Mouse (Mus musculus): Measurements from ENCODE around the gene Trpm8. TPM values are rescaled to one million over a fixed set of nuclear protein-coding genes. Genes with fewer than 3 reads are reported as not detected.

The Trpm8 gene
- polyA plus RNA-seq, 1 experiment from 2014 or later, result not detected

GRCm38 (mm10) chr1:88434057-88434456 lies 156.6 kb downstream of the Trpm8 start:
- Histone ChIP-seq H3K27ac (ENCODE audit: low read depth, low read length) (no peak overlapping the region), H3K4me3 (ENCODE audit: low read depth, low read length) (no peak overlapping the region), H3K9ac (ENCODE audit: low read length) (no peak overlapping the region), H3K9me3 (ENCODE audit: control insufficient read depth, low read length) (no peaks in the 10 kb centered on the region), H3K4me2 (ENCODE audit: low read depth, low read length, severe bottlenecking) (no peak overlapping the region), H3K36me3 (ENCODE audit: control insufficient read depth, insufficient read depth, low read length) (no peaks in the 10 kb centered on the region), H3K4me1 (replicated peaks; ENCODE audit: control insufficient read depth, insufficient read depth, low read length) (0 out of 2 replicates have a peak, but pooled peaks cover 2% of the 10 kb centered on the region), H3K27me3 (ENCODE audit: control insufficient read depth, insufficient read depth, low read length) (no peaks in the 10 kb centered on the region)
- no peak for ATAC-seq (replicated peaks; ENCODE audit: low FRiP score)
- 68% methylated on average over 4 of the region's 4 CpGs for WGBS
- no peak for DNase-seq (ENCODE audit: low spot score)

GRCm38 (mm10) chr1:88437206-88438126 lies 160.0 kb downstream of the Trpm8 start:
- no peaks in the 10 kb centered on the region for H3K4me1 ChIP-seq (replicated peaks; ENCODE audit: control insufficient read depth, insufficient read depth, low read length)
- no peak for DNase-seq (ENCODE audit: low spot score)
- H3K36me3 ChIP-seq (ENCODE audit: control insufficient read depth, insufficient read depth, low read length), result no peaks in the 10 kb centered on the region
- no peak overlapping the region for H3K9ac ChIP-seq (ENCODE audit: low read length)
- H3K27me3 ChIP-seq (ENCODE audit: control insufficient read depth, insufficient read depth, low read length), result no peaks in the 10 kb centered on the region
- no peak overlapping the region for H3K27ac ChIP-seq (ENCODE audit: low read depth, low read length)
- H3K9me3 ChIP-seq (ENCODE audit: control insufficient read depth, low read length), result no peaks in the 10 kb centered on the region
- WGBS, result 81% methylated on average over 9 of the region's 9 CpGs
- no peak overlapping the region for H3K4me2 ChIP-seq (ENCODE audit: low read depth, low read length, severe bottlenecking)
- no peak overlapping the region for H3K4me3 ChIP-seq (ENCODE audit: low read depth, low read length)
- no peak for ATAC-seq (replicated peaks; ENCODE audit: low FRiP score)

Other genes with a start within 250 kb of the Trpm8 start
- not detected in 2 replicates for gene Ugt1a10, start 222.3 kb upstream of the Trpm8 start, polyA plus RNA-seq (2014; fragmentation: Nextera tagmentation; extraction: Ambion mirVana)
- gene Ugt1a9, start 206.9 kb upstream of the Trpm8 start, polyA plus RNA-seq (2014; fragmentation: Nextera tagmentation; extraction: Ambion mirVana), result not detected in 2 replicates
- gene Ugt1a8, start 189.8 kb upstream of the Trpm8 start, polyA plus RNA-seq (2014; fragmentation: Nextera tagmentation; extraction: Ambion mirVana), result not detected in 2 replicates
- 0.44 and 0.72 TPM in 2 replicates for gene Ugt1a7c, start 182.6 kb upstream of the Trpm8 start, polyA plus RNA-seq (2014; fragmentation: Nextera tagmentation; extraction: Ambion mirVana)
- not detected in 2 replicates for gene Ugt1a6b, start 174.4 kb upstream of the Trpm8 start, polyA plus RNA-seq (2014; fragmentation: Nextera tagmentation; extraction: Ambion mirVana)
- 0.35 and 0.37 TPM in 2 replicates for gene Ugt1a6a, start 142.9 kb upstream of the Trpm8 start, polyA plus RNA-seq (2014; fragmentation: Nextera tagmentation; extraction: Ambion mirVana)
- gene Ugt1a5, start 111.6 kb upstream of the Trpm8 start, polyA plus RNA-seq (2014; fragmentation: Nextera tagmentation; extraction: Ambion mirVana), result not detected in 2 replicates
- 0.20 TPM in 1 of 2 replicates, not detected in the other for gene Ugt1a2, start 77.1 kb upstream of the Trpm8 start, polyA plus RNA-seq (2014; fragmentation: Nextera tagmentation; extraction: Ambion mirVana)
- 11.5 and 12.5 TPM in 2 replicates for gene Dnajb3, start 71.9 kb upstream of the Trpm8 start, polyA plus RNA-seq (2014; fragmentation: Nextera tagmentation; extraction: Ambion mirVana)
- gene Ugt1a1, start 65.7 kb upstream of the Trpm8 start, polyA plus RNA-seq (2014; fragmentation: Nextera tagmentation; extraction: Ambion mirVana), result not detected in 2 replicates
- 2.5 and 3.0 TPM in 2 replicates for gene Mroh2a, start 50.7 kb upstream of the Trpm8 start, polyA plus RNA-seq (2014; fragmentation: Nextera tagmentation; extraction: Ambion mirVana)
- gene Hjurp, start within 50 bp of the Trpm8 start, polyA plus RNA-seq (2014; fragmentation: Nextera tagmentation; extraction: Ambion mirVana), result 221 and 223 TPM in 2 replicates
- gene Spp2, start 129.3 kb downstream of the Trpm8 start, polyA plus RNA-seq (2014; fragmentation: Nextera tagmentation; extraction: Ambion mirVana), result not detected in 2 replicates
- gene Glrp1, start 232.4 kb downstream of the Trpm8 start, polyA plus RNA-seq (2014; fragmentation: Nextera tagmentation; extraction: Ambion mirVana), result not detected in 2 replicates

Data from forebrain, embryonic 11.5 days (tissue).